Mouse (Mus musculus) layer of hippocampus, postnatal 25 days (tissue): Measurements from ENCODE around the gene Cebpz. TPM values are rescaled to one million over a fixed set of nuclear protein-coding genes. Genes with fewer than 3 reads are reported as not detected.
A peak's percentile ranks its signal among the peaks of the same experiment; 100 is the strongest.

ENCODE experiments used
- DNase-seq, 2 experiments: peaks; one replicate each; pipeline ENCODE4 v3.0.0; 2022; ENCODE audit warnings: mixed read lengths in 2 of 2, low spot score in 1 of 2; ENCODE audit errors: extremely low spot score in 1 of 2
- total RNA-seq, 2 experiments: library from RNA; stranded (reverse); gene quantifications; 2 replicates each; pipeline ENCODE4 v1.2.3; 2021

Gene Cebpz
- total RNA-seq, result 10 to 100 TPM; 32.5 to 32.9 TPM

- peak; percentile 87 to 93 for DNase-seq
Observed at GRCm38 (mm10) chr17:78936466-78937228, at the start of gene Cebpz, which contains the start of gene Ndufaf7. TSS of gene Cebpz (minus strand) at chr17:78937066. TSS of gene Ndufaf7 (plus strand) at chr17:78937136.

- DNase-seq, result no peak
Observed at GRCm38 (mm10) chr17:78983736-78984135, 46.9 kb upstream of the Cebpz start.

- DNase-seq, result no peak
Observed at GRCm38 (mm10) chr17:78983166-78983565, 46.3 kb upstream of the Cebpz start.

GRCm38 (mm10) chr17:78968500-78968899, 31.6 kb upstream of the Cebpz start:
- no peak for DNase-seq

GRCm38 (mm10) chr17:78966092-78966883, 29.4 kb upstream of the Cebpz start:
- DNase-seq, result no peak

GRCm38 (mm10) chr17:78964387-78964786, 27.5 kb upstream of the Cebpz start:
- peak in 1 of 2 experiments; percentile 32 for DNase-seq

- no peak for DNase-seq
Observed at GRCm38 (mm10) chr17:78959473-78959872, 22.6 kb upstream of the Cebpz start.

- no peak for DNase-seq
Observed at GRCm38 (mm10) chr17:78953240-78953639, 16.4 kb upstream of the Cebpz start.

- no peak for DNase-seq
Observed at GRCm38 (mm10) chr17:78952070-78952469, 15.2 kb upstream of the Cebpz start.

GRCm38 (mm10) chr17:78951225-78951624, 14.4 kb upstream of the Cebpz start:
- DNase-seq, result no peak

GRCm38 (mm10) chr17:78942579-78942978, 5.7 kb upstream of the Cebpz start:
- DNase-seq, result no peak

- no peak for DNase-seq
Observed at GRCm38 (mm10) chr17:78938927-78939326, 2.1 kb upstream of the Cebpz start.

- no peak for DNase-seq
Observed at GRCm38 (mm10) chr17:78937229-78937853, 475 bp upstream of the Cebpz start.

- no peak for DNase-seq
Observed at GRCm38 (mm10) chr17:78935857-78936256, 1.0 kb downstream of the Cebpz start.

- no peak for DNase-seq
Observed at GRCm38 (mm10) chr17:78917696-78918095, 19.2 kb downstream of the Cebpz start.

GRCm38 (mm10) chr17:78916899-78917298, 20.0 kb downstream of the Cebpz start:
- no peak for DNase-seq

- DNase-seq, result peak; percentile 79
Observed at GRCm38 (mm10) chr17:78916369-78916813, 20.5 kb downstream of the Cebpz start, which contains the start of gene Cebpzos. TSS of gene Cebpzos (plus strand) at chr17:78916500.

GRCm38 (mm10) chr17:78915772-78916171, 21.1 kb downstream of the Cebpz start:
- no peak for DNase-seq

GRCm38 (mm10) chr17:78913921-78914320, 22.9 kb downstream of the Cebpz start:
- no peak for DNase-seq

- DNase-seq, result no peak
Observed at GRCm38 (mm10) chr17:78912861-78913281, 24.0 kb downstream of the Cebpz start.

GRCm38 (mm10) chr17:78909374-78909773, 27.5 kb downstream of the Cebpz start:
- DNase-seq, result no peak
